Mouse (Mus musculus): Measurements from ENCODE around the gene Arhgef9. TPM values are rescaled to one million over a fixed set of nuclear protein-coding genes. Genes with fewer than 3 reads are reported as not detected.
A peak's percentile ranks its signal among the peaks of the same experiment; 100 is the strongest.

Gene Arhgef9
- total RNA-seq (2021) = 10 to 100 TPM; 17.8 to 18.9 TPM

- DNase-seq = peak; percentile 44
Observed at GRCm38 (mm10) chrX:95196104-95196919, at the start of gene Arhgef9. TSS of gene Arhgef9 (minus strand) at chrX:95196856.

DNA sequence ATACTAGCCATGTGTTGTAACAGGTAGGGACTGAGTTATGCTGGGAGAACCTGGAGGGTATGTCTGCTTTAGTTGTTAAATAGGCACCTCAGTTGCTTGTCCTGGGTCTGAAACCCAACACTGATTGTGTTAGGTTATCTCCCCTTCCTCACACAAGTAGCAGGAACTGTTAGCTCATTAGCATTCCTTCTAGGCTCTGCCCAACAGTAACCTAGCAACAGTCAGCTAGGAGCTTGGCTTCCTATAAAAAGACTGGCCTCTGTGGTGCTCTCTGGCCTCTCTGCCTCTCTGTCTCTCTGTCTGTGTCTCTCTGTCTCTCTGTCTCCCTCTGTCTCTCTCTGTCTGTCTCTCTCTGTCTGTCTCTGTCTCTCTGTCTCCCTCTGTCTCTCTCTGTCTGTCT is 42.2 kb upstream of the Arhgef9 start:
- no peak for DNase-seq

DNA sequence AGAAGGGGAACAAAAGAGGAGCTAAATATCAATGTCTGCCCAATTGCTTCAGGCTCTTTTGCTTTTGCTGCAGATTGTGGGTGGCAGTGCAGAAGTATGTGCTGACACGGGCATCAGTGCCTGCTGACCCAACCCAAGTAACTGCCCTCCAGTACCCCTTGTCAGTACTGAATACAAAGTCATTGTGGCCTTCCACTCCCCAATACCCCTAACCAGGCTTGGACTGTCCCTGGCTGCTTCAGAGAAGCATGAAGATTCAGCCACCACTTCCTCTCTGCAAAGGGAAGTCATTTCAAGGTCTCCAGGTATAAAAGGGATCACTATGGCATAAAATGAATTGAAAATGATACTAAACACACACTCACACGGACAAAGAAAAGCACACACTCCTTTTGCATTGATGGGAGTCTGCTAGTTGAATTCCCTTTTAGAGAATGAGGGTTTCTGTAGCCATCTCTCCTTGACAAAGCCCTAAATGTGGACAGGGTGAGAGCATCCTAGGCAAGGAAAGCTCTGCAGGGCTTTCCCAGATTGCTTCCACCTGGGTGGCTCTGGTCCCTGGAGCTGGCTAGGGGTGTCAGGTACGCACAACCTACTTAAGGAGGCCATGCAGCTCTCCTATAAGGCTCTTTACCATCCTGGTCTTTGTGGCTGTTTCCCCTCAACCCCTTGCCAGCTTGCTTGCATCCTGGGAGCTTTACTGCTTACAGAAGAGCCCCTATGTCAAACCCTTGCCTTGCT is 1.1 kb downstream of the Arhgef9 start:
- no peak for DNase-seq

DNA sequence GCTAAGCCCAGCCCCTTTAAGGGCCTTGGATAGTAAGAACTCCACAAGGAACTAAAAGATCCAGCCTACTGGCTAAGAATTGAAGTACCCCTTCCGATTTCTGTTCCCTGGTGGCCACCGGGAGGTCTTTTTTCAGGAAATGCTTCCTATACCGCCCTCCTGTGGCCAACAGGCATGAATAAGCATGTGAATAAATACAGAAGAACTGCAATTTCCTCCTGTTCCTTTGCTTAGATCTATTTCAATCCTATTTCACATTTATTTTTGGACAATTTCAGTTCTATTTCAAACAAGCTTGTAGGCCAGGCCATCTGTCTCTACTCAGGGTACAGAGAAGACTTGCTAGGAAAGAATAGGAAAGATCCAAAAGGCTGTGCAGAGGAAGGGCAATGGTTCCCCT is 20.7 kb downstream of the Arhgef9 start:
- peak; percentile 68 for DNase-seq

DNA sequence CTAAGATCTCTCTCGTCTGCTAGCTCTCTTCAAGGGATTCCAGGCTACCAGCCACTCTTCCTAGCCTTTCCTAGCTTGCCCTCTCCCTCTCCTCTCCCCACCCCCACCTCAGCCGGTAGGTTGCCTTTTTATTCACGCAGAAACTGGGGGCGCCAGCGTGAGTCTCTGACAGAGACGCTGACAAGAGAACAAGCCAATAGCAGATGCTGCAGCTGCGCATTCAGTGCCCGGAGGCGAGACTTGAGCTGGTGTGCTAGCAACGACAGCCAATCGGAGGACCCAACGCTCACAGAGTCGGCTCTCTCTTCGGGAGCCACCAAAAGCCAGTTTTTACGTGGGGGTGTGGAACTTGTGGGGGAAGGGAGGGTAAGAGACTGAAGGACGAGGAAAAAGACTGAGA is 30.3 kb downstream of the Arhgef9 start:
- peak; percentile 83 for DNase-seq

GRCm38 (mm10) chrX:95165671-95166127 is 31.0 kb downstream of the Arhgef9 start:
- DNase-seq = peak; percentile 4

DNA sequence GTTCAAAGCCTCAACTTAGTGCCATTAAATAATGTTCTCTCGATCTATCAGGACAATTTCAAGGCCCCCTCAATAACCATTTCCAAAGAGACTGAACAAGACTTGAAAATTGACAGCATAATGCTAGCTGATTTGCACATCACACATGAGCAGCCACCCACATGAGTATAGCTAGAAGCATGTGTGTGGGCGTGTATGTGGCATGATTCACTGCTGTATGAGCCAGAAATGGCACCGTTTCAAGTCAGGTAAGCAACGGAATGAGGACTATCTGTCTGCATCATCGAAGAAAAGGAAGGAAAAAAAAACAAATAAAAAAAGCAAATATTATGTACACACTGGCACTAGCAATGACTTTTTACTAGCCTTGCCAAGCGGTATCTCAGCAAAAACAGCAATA is 32.5 kb downstream of the Arhgef9 start:
- DNase-seq = no peak

GRCm38 (mm10) chrX:95163452-95163851 is 33.2 kb downstream of the Arhgef9 start:
- no peak for DNase-seq

DNA sequence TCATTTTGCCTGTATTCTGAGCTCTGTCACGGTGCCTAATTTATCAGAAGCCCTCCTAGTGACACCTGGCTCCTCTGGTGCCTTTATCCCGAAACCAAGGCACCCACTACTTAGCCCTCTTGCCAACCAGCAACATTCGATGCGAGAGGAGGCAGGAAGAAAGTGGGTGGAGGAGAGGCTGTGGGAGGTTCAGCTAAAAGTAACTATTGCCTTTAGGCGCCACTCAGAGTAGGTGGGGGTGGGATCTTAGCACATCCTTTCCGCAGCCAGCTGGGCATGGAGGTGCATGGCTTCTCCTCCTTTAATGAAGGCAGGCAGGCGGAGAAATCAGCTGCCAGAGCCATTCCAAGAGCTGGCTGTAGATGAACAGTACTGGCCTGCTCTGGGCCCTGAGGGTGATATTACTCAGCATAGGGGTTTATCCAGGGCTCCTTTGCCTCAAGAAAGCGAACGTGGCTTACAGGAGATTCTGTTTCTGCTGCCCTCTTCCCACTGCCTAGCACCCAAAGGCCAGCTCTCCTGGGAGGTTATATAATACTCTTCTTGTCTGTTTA is 39.7 kb downstream of the Arhgef9 start:
- no peak for DNase-seq

DNA sequence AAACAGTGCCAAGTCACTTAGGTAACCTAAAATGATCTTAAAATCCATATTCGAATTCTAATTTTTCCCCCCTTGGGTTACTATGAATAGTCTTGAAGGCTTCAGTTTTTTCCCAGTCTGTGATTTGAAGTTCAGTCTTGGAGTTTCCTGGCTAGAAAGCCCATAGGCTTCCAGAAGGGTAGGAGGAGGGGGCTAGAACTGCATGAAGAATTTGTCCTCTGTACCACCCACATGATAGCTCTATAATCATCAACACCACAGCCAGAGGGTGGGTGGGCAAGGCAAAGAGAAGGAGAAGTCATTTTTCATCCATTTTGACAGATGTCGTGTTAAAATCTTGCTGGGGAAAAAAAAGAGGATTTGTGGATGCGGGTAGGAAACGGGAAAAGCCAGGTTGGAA is 58.0 kb downstream of the Arhgef9 start:
- DNase-seq = no peak

GRCm38 (mm10) chrX:95133502-95133901 is 63.2 kb downstream of the Arhgef9 start:
- no peak for DNase-seq

GRCm38 (mm10) chrX:95132996-95133395 is 63.7 kb downstream of the Arhgef9 start:
- no peak for DNase-seq

DNA sequence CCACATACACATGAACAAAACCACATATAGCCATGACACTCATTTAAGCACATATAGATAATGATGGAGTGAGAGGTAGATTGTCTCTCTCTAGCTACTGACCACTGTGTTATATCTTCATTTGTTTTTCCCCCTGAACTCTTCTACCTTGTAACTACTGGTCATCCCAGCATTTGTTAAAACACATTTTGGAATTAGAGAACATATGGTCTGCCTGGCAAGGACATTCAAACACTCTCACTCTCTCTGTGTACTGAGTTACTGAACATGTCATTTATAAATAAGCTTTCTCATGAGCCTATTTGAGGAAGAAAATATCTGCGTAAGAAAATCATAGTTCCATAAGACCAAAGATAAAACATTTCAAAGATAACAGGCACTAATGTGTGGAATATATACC is 64.9 kb downstream of the Arhgef9 start:
- no peak for DNase-seq

DNA sequence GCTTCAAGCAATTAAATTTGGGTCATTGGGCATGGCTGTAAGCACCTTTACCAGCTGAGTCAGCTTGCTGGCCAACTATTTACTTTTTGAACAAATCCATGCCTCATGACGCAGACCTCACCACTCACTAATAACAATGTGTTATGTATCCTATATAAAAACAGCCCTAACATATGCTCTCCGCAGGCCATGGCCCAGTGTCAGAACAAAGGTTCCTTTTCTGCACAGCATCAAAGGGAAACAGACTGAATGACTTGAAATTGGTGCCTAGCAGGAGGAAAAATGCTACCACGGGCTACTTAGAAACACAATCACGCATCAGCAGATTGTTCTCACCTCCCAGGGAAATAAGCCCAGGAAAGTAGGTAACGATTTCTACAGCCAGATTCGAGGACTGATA is 73.2 kb downstream of the Arhgef9 start:
- no peak for DNase-seq

- no peak for DNase-seq
Observed at GRCm38 (mm10) chrX:95104361-95104760, 92.3 kb downstream of the Arhgef9 start.

- no peak for DNase-seq
Observed at GRCm38 (mm10) chrX:95087674-95088073, 109.0 kb downstream of the Arhgef9 start.

GRCm38 (mm10) chrX:95077013-95077699 is 119.5 kb downstream of the Arhgef9 start:
- no peak for DNase-seq

GRCm38 (mm10) chrX:95027907-95028306 is 168.7 kb downstream of the Arhgef9 start:
- no peak for DNase-seq

DNA sequence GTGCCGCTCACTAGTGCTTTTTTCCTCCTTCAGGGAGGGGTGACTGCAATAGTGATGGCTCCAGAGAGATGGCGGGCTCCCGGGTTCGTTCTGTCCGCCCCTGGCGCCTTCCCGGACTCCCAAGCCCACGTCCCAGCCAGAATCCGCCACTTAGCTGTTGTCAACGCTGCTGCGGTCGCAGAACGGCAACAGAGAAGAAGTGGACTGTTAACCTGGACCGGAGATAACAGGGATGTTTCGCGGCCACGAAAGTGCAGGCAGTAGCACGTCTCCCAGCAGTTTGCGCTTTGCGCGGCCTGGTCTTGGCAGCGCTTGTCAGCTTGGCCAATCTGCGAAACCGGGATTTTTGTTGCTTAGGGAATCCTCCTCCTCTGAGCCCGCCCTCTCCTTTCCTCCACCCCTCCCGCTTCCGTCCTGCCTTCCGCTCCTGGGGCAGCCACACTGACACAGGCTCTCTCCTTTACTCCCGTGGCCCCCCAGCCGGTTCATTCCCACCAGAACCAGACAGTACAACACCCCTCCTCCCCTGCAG is 170.2 kb downstream of the Arhgef9 start, which contains the start of gene Spin4:
Gene Spin4 (minus strand): TSS at position 322 of the 532 bp plus-strand sequence.
- DNase-seq = peak; percentile 78

DNA sequence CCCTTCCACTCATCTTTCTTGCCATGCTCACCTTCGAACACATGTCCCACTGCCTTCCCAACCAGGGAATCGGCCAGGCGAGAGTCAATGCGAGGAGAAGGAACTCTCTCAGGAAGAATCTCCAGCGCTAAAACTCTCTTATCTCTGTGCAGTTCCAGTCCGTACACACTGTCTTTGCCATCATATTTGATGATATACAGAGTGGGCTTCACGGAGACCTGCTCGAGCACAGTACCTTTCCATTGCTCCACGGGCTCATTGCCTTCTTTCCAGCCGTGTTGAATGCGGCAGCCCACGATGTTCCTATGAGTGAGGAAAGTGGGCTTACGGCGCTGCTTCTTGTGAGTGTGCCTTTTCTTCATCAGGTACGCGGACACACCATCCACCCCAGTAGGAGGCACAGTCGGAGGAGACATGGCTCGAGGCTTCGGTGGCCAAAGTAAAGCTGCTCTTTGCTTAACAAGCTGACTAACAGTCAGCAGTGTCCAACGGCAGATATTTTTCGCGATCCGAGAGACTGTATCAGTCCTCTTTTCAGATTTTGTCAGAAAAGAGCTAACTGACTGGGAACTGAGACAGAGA is 170.8 kb downstream of the Arhgef9 start:
- DNase-seq = no peak

GRCm38 (mm10) chrX:95012033-95012432 is 184.6 kb downstream of the Arhgef9 start:
- DNase-seq = no peak

All from heart, postnatal 4 days (tissue).